Mouse (Mus musculus) spleen, postnatal 10 days (tissue): ENCODE measurements around the gene D11Wsu47e.
A peak's percentile ranks its signal among the peaks of the same experiment; 100 is the strongest.
"Not testable (repeated sequence)": the region's sequence is repeated elsewhere in the genome, so short reads cannot be mapped to it uniquely, and the experiment has no call there.

ENCODE experiments used
- DNase-seq, 2 experiments: peaks; one replicate each; pipeline ENCODE4 v3.0.0; 2021 to 2022; ENCODE audit warnings: low spot score in 2 of 2

Gene D11Wsu47e

DNA sequence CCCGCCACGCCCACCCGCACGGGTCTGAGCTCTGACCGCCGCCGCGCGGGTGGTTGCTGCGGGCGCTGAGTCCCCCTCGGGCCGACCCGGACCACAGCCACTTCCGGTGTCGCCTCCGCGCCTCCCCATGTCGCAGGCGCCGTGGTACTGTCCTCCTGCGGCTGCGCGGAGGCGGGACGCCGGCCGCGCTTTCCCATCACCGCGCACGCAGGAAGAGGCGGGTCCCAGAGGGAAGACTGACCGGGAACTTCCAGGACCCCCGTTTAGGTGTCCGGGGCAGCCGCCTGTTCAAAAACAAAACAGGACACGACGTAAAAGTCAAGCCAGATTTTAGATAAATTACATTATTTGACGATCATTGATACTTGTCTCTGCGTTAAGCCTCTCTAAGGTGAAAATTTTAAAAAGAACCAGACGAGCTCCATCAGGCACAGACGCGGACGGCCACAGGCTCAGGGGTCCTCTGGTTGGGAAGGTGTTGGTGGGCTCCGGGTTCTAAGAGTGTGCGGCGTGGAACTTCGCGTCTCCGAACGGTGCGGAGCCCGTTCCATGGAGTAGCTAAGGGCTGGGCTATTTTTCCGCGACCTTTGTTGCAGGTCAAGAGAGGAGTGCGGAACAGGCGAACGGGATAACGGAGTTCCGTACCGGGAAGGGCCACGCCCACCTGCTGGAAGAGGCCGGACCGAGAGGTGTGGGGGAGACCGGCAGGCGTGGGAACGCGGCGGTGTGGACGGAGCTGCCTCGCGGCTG lies at the start of gene D11Wsu47e, which contains the start of gene Fam104a:
Gene D11Wsu47e, plus strand, starts transcription at position 456 of the 750 bp plus-strand sequence.
Gene Fam104a, minus strand, starts transcription at position 199 of the 750 bp plus-strand sequence.
- DNase-seq, result peak; percentile 96 to 97

DNA sequence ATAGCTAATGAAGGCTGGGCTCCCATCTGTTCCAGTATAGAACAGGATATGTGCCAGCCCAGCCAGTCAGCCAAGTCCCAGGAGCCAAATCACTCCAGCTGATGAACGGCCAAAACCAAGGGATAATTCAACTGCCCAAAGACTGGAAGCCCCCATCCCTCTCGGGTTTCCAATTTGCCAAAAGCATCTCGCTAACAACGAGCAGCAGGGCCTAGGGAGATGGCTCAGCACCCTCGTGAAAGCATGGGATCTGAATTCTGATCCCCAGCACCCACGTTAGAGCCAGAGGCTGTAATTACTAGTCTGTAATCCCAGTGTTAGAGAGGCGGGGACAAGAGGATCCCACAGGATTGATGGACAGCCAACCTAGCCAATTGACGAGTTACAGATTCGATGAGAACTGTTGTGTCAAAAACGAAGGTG lies 49.5 kb upstream of the D11Wsu47e start:
- no peak for DNase-seq

DNA sequence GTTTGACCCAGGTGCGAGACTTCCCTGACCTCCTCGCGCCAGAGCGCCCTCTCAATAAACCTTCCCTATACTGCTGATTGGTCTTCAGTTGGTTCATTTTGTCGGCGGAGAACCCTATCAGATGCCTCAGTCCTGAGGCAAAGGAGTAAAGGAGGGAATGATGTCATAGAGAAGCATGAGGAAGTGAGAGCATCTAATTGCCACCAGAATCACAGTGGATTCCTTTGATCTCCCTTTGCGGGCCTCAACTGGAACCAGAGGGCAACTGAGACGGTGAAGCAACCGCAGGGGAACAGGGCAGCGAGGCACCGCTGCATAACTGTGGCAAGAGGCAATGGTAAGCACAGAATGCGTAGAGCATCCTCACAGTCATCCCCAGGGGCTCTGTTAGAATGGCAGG lies 45.5 kb upstream of the D11Wsu47e start:
- no peak for DNase-seq

DNA sequence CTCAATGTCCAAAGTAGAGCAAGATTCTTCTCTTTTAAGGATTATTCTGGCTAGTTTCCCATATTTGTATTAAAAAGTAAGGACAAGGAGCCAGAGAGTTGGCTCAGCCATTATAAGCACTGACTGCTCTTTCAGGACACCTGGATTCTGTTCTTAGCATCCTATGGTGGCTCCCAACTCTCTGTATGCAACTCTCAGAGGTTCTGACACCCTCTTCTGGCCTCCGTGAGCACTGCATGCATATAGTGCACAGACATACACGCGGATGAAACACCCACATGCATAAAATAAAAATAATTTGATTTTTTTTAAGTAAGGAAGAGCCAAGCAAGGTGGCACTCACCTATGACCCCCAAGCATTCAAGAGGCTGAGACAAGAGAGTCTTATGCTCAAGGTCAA lies 39.0 kb upstream of the D11Wsu47e start:
- no peak for DNase-seq

DNA sequence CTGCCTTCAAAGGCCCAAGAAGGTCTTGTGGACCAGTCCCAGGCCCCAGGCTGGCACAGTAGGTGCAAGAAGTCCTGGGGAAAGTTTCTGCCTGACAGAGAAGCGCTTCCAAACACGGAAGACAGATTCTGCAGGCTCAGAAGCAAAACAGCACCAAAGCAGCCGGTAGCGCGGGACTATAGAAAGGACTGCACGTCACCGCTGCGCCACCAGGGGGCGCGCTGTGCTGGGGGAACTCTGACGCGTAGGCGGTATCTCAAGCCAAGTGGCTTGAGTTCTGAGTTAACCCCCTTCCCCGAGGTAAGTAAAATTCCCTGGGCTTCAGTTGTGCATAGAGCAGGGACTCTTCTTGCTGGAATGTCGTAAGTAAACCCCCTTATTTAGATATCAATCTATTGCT lies 36.1 kb upstream of the D11Wsu47e start:
- DNase-seq, result peak; percentile 87 to 93

DNA sequence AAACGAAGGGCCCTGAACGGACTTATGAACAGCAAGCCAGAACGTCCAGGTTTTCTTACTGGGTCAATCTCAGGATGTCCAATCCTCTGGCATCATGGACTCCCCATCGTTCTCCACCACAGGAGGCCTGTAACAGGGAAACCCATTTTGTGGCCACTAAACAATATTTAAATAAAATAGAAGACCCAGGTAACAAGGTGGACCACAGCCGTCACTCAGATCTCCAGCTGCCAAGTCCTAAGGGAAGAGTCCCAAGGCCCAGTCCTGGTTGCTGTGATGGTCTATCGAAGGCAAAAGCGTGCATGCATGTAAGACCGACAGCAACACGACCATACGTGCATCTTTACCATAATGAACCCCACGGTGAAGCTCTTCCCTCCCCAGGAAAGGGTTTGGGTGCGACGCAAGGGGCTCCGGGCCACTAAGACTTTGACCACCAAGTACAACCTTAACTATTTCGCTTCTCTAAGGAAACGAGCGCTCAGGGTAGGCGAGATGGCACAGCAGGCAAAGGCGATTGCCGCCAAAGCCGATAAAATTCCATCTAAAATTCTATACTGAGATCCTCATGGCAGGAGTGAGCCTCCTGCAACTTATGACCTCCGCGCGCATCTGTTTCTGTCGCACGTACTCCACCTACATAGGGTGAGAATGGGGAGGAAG lies 35.4 kb upstream of the D11Wsu47e start, which contains the start of gene Cog1:
Gene Cog1, plus strand, starts transcription at position 480 of the 663 bp plus-strand sequence.
- DNase-seq, result peak in 1 of 2 experiments; percentile 23

DNA sequence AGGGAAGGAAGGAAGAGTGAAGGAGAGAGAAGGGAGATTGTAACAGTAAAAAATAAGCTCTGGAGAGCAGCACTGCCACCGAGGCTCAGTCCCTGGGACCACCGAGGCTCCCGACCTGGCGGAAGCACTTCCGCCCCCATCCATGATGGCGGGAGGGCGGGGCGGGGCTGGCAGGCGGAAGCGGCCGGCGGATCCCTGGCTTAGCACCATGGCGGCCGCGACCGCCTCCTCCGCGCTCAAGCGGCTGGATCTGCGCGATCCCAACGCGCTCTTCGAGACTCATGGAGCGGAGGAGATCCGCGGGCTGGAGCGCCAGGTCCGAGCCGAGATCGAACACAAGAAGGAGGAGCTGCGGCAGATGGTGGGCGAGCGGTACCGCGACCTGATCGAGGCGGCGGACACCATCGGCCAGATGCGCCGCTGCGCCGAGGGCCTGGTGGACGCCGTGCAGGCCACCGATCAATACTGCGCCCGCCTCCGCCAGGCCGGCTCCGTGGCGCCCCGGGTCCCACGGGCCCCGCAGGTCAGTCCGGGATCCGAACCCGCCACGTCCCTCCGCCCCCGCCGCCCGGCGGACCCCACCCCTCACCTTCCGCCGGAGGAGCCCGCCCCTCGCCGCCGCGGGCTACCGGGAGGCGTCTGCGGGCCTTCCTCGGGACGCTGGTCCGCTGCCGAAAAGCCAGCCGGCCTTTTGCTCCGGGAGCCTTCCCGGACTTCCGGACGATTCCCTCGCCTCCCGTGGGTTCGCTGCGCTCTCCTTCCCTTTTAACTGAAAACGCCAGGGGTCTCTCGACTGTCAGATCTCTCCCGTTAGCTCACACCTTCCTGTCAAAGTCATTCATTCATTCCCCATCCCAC lies 34.6 kb upstream of the D11Wsu47e start, which contains the start of gene Slc39a11:
Gene Slc39a11, minus strand, starts transcription at position 727 of the 858 bp plus-strand sequence.
- DNase-seq, result peak; percentile 75 to 81

DNA sequence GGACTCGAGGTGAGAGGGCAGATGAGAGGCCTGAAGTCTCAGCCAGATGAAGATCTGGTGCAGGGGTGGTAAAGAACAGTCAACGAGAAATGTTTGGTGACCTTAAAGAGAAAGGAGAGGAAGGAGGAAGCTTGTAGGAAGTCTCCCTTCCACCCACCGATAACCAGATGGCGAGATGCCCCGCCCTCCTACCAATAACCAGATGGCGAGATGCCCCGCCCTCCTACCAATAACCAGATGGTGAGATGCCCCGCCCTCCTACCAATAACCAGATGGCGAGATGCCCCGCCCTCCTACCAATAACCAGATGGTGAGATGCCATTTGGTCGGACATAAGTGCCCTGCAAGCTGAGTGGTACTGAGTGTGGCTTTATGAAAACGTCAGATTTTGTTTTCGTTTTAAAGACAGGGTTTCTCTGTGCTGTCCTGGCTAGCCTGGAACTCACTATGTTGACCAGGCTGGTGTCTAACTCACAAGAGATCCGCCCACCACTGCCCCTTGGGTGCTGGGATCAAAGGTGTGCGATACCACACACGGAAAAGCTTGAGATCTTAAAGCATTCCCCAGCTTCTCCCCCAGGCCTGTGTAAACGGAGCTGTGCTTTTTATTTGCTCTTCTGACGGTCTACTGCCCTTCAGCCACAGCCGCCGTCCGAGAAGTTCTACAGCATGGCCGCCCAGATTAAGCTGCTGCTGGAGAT lies 32.9 kb upstream of the D11Wsu47e start:
- peak in 1 of 2 experiments; percentile 68 for DNase-seq

DNA sequence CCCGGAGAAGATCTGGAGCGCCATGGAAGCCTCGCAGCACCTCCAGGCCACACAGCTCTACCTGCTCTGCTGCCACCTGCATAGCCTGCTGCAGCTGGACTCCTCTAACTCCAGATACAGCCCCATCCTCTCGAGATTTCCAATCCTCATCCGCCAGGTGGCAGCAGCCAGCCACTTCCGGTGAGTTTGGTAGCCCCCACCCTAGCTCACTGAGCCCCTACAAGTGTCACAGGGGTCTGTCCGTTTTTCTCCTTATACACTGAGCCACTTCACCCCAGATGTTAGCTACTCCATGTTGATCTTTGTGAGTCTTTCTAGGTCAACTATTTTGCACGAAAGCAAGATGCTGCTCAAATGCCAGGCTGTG lies 32.3 kb upstream of the D11Wsu47e start:
- DNase-seq, result peak in 1 of 2 experiments; percentile 51

DNA sequence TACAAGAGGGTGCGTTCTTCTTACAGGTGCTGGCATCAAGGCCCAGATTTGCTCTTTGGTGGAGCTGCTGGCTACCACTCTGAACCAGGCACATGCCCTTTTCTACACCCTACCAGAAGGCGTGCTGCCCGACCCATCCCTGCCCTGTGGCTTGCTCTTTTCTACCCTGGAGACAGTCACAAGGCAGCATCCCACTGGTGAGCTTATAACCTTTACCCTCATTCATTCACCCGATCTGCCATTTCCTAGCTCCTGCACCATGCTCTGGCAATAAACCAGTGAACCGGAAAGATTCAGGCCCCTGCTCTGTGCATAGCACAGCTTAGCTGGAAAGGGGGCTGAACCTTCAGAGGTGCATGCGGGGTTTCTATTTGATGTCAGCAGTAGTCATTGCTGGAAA lies 31.7 kb upstream of the D11Wsu47e start:
- DNase-seq, result no peak

DNA sequence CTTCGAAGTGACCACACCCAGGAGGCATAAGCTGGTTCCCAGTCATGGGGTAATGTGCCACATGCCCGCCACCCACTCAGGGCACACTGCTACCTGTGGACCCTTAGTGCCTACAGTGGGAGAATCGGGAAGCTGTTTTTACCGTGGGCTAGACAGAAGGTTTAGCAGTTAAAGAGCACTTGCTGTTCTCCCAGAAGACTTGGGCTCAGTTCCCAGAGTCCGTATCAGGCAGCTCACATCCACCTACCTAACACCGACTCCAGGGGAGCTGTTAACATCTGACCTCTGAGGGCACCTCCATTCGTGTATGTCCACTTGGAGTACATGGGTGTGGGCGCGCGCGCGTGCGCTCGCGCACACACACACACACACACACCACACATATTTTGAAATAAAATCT lies 30.1 kb upstream of the D11Wsu47e start:
- DNase-seq, result no peak

DNA sequence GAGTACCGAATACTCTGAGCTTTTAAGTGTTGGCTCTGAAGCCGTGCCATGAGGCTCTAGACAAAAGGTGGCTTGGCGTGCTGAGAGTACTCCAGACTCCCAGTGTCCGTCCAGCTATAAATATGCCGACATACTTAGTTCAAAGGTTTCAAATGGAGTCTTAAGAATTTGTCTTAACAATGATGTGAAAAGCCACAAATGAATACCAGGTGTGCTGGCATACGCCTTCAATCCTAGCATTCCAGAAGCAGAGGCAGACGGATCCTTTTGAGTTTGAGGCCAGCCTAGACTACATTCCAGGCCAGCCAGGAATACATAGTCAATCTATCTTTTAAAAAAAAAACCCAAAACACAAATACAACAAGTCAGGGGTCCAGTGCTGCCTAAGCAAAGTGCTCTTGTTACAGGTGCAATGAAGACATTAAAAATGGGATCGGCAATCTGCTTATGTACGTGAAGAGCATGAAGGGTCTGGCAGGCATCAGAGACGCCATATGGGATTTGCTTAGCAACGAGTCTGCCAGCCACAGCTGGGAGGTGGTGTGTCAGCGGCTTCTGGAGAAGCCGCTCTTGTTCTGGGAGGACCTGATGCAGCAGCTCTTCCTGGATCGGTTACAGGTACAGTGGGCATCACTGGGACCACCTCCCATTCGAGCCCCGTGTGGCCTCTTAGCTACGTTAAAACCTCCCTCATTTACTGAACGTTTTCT lies 29.5 kb upstream of the D11Wsu47e start:
- no peak for DNase-seq

DNA sequence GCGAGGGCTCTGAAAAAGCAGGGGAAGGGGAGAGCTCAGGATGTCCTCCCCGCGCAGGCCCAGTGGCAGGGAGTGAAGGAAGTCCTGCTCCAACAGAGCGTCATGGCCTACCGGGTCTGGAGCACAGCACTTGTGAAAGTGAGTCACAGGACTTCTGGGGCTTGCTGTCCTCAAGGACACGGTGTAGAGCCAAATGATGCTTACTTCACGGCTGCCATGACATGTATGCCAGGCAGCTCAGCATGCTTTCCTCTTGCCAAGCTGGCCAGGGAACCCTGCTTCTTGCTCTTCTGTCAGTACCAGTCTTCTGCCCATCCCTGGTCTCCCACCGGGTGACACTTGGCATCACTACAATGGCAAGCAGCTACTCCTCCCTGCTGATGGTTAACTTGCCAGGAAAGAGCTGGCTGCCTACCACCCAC lies 27.7 kb upstream of the D11Wsu47e start:
- DNase-seq, result no peak

DNA sequence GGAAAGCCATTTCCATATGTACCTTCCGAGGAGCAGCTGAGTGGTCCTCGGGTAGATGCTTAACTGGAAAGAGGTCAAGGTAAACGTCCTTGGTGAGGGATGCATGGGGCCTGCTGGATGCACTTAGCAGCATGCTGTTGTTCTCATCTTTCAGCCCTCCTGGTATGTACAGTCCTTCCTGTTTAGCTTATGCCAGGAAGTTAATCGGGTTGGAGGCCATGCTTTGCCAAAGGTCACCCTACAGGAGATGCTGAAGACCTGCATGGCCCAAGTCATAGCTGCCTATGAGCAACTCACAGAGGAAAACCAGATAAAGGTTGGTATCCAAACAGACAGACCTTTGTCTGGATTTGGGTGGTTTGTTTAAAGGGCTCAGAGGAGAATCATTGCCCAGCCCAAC lies 27.0 kb upstream of the D11Wsu47e start:
- no peak for DNase-seq

DNA sequence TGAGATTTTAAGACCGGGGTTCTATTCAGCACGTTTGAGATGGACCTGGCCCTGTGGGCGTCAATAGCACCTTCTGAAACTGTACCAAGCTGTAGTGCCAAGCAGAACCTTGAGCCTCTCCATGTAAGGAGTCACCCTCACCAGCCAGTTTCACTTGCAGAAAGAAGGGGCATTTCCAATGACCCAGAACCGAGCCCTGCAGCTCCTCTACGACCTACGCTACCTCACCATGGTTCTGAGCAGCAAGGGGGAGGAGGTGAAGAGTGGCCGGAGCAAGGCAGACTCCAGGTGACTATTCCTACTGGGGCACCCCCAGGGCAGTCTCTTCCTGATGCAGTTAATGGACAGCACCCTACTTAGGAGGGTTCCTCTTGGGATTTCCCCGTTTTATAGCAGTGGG lies 25.9 kb upstream of the D11Wsu47e start:
- no peak for DNase-seq

DNA sequence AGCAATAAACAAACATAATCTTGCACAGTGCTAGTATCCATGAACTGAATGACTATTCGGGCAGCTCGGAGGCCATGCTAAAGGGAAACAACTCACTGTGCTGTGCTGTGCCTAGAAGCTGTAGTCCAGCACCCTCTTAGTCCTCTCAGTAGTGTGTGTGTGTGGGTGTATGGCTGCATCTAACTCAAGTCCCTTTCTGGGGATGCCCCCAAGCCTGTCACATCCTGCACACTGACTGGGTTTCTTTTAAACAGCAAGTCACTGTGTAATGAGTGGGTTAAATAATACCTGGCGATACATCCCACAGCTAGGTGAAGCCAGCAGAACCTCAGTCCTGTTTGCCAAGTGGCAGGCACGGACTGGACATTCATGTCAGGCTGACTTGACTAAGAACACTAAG lies 25.4 kb upstream of the D11Wsu47e start:
- no peak for DNase-seq

DNA sequence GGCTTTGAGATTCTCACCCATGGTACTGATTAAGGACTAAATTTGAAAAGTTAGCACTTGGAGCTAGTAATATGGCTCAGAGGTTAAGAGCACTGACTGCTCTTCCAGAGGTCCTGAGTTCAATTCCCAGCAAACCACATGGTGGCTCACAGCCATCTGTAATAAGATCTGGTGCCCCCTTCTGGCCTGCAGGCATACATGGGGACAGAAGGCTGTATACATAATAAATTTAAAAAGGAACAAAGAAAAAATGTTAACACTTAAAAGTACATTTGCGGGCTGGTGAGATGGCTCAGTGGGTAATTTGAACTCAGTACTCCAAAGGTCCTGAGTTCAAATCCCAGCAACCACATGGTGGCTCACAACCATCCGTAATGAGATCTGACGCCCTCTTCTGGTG lies 24.0 kb upstream of the D11Wsu47e start:
- DNase-seq, result not testable (repeated sequence)

DNA sequence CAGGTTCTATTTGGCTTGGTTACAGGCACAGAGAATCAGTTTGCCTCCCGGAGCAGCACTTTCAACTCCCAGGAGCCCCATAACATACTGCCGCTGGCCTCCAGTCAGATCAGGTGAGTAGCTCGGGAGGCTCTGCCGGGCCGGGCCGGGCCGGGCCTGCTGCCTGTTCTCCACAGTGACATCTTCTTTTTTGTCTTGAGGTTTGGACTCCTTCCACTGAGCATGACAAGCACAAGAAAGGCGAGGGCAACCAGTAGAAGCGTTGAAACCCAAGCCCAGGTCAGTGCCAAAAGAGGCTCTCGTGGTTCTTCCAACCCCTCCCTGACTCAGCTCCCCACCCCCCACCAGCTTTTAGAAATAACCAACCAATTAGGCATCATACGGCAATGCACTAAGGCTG lies 23.3 kb upstream of the D11Wsu47e start:
- no peak for DNase-seq

DNA sequence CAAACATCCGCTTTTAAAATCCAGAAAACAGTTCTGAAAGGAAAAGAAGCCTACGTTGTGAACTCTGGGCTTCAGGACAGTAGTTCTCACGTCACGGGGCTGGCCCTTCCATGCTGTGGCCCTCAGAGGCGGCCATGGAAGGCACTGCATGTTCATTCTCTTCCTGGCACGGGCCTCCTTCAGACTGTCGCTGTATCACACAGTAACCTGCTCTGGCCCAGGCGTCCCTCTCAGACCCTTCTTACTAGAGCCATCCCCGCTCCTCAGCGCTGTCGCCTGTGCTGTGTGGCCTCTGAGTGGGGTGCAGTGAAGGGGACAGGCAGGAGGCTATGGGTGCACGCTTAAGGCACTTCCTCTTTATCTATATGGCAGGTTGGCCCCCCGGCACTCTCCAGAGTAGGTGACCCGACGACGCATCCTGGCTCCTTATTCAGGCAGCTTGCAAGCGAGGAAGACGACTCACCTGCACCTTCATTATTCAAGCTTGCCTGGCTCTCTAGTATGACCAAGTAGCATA lies 22.3 kb upstream of the D11Wsu47e start:
- DNase-seq, result no peak

DNA sequence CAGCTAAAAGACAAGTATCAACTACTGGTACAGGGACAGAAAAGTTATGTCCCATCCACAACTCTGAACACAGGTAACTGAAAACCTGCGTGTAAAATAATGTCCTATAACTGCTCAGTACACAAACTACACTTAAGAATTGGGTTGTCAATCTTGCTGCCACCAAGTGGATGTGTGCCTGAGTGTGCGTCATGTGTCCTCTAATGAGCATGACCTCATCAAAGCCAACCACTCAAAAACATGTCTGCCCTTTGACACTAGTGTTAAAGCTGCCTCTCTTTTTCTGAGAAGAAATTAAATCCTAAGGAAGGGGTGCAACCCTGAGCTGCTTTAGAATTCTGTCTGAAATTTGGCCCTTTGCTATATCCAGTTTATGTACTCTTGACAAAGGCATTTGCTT lies 19.9 kb upstream of the D11Wsu47e start:
- DNase-seq, result no peak

DNA sequence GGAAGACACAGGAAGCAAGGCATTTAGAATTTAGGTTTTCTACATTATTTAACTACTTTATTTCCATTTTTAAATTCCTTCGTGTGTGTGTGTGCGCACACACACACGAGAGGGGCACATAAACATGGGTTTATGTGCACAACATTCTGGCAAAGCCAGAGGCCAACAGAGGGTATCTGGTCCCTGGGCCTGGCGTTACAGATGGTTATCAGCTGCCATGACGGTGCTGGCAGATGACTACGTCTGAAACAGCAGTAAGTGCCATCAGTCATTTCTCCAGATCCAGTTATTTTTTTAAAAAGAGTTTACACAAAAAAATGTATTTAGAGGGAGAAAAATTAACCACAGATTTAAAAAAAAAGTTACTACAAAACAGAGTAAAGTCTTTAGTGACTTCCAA lies 18.0 kb upstream of the D11Wsu47e start:
- DNase-seq, result no peak
